13 mouse cellular contexts compared by ENCODE assay signal in the genomic region with DNA sequence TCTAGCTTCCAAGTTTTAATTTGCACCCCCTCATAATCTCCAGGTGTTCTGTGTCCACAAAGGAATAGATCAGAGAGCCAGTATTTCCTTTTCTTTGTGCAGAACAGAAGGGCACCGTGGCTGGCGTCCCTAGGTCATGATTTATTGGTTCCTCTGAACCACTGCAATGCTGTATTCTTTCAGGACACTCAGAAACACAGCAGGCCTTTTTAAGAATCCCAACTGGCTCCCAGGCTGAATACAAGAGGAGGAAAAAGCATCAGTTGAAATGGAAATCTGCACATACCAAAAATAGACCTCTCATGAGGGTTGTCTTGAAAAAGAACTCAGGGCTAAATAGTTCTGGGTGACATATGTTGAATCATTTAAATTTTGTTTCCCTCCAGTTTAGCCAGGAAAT.
DNase-seq lines count a peak whose midpoint lies in the region; ATAC-seq lines count a peak whose summit lies in the region.
"Had no signal": no experiment of that assay in that cellular context is flagged by ENCODE, and none has a peak within 500 bp of the region (broad histone marks: within the 10 kb centered on the region; RNA-seq: fewer than 3 reads in every experiment).

No protein-coding gene starts in this region.

- ATAC-seq in megakaryocyte-erythroid progenitor cell, adult 5-6 weeks (replicated peaks; ENCODE audit: low FRiP score, low TSS enrichment, poor library complexity, severe bottlenecking), result no peak

- peak; percentile 21 to 63 for DNase-seq in frontal cortex, adult 2 months (ENCODE audit: extremely low spot score in 1 of 2, low spot score in 1 of 2)
- no peak for DNase-seq in frontal cortex, postnatal 10 days (ENCODE audit: low spot score in 2 of 2)
- peak; percentile 8 for DNase-seq in layer of hippocampus, adult 11-12 months (ENCODE audit: low spot score)
- DNase-seq in layer of hippocampus, adult 8-10 months (ENCODE audit: low spot score in 2 of 2), result no peak
- DNase-seq in brain, adult 2 months (ENCODE audit: low read depth, low spot score), result peak; percentile 82
- DNase-seq in left cerebral cortex, postnatal 25 days (ENCODE audit: low spot score in 2 of 2), result peak; percentile 11 to 81
- DNase-seq in retina, embryonic 14.5 days (ENCODE audit: low spot score), result no peak
- DNase-seq: adrenal gland, postnatal 36 days; cerebellum, adult 11 months; kidney, adult 11 months; retina, postnatal 1 day; thymus, postnatal 36 days had no signal

- intact Hi-C loops in left cerebral cortex, postnatal 25 days (cut with DNase I), result loop anchor here (1.0 to 5.0 kb wide), 4 partner anchors 36 to 426 kb away; no protein-coding TSS in a partner anchor

Comparison
In these comparisons a context has a peak if more than half of its experiments do, and no peak if none do; other contexts are left out.
1. DNase-seq: peak in frontal cortex, adult 2 months (2 of 2), layer of hippocampus, adult 11-12 months (single experiment), brain, adult 2 months (single experiment) and left cerebral cortex, postnatal 25 days (2 of 2); none in frontal cortex, postnatal 10 days (0 of 2), layer of hippocampus, adult 8-10 months (0 of 2) and retina, embryonic 14.5 days (single experiment).